Mouse (Mus musculus) frontal cortex, adult 2 months (tissue): ENCODE data around the gene Nmnat1. TPM values are rescaled to one million over a fixed set of nuclear protein-coding genes. Genes with fewer than 3 reads are reported as not detected.
"Not testable (repeated sequence)": the region's sequence is repeated elsewhere in the genome, so short reads cannot be mapped to it uniquely, and the experiment has no call there.

Source experiments
- DNase-seq, 2 experiments: peaks; one replicate each; pipeline ENCODE4 v3.0.0; 2022; ENCODE audit warnings: low spot score in 1 of 2; ENCODE audit errors: extremely low spot score in 1 of 2
- polyA plus RNA-seq: library from polyadenylated mRNA; depleted of rRNA; stranded (reverse); fragments of >200 nt; gene quantifications from 2 replicates; pipeline ENCODE4 v1.2.3, GENCODE M21; 2012; rRNA removed

Gene Nmnat1
- polyA plus RNA-seq, 1 experiment: 8.4 TPM

DNA sequence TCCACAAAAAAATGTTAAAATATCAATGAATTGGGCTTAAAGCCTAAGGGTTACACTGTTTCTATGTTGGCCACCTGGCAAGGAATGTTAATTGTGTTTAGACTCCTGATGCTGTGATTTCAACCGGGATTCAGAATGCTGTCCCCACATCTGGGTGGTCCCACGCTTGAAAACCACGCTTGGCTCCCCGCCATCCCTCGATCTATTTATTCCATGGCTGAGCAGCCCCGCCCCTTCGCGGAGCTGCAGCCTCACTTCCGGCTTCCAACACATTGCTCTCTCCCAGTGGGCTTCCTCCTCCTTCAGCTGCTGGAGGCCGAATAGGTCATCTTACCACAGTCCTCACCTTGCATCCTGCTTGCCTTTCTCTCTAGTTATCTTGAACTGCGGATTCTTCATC is 39.1 kb downstream of the Nmnat1 start:
- DNase-seq: no peak

- DNase-seq: peak; percentile 81 to 87
Measured at GRCm38 (mm10) chr4:149444964-149445701, 39.9 kb downstream of the Nmnat1 start.

GRCm38 (mm10) chr4:149444465-149444864 is 40.5 kb downstream of the Nmnat1 start:
- DNase-seq: no peak

- no peak for DNase-seq
Measured at GRCm38 (mm10) chr4:149442436-149442835, 42.6 kb downstream of the Nmnat1 start.

GRCm38 (mm10) chr4:149440576-149440975 is 44.4 kb downstream of the Nmnat1 start:
- no peak for DNase-seq

GRCm38 (mm10) chr4:149431887-149432286 is 53.1 kb downstream of the Nmnat1 start:
- not testable (repeated sequence) for DNase-seq

DNA sequence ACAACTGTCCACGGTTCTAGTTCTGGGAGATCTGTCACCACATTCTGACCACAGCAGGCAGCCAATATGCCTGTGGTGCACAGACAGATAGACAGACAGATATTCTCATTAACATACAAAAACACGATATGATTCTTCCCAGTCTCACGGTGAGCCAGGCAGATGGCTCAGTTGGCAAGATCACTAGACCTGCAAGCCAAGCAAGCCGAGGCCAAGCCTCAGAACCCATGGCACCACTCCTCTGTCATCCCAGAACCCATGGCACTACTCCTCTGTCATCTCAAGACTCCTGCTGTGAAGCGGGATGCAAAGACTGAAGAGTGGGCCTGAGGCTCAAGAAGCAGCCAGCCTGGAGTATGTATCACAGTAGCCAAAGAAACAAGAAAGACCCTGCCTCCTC is 55.4 kb downstream of the Nmnat1 start:
- no peak for DNase-seq

DNA sequence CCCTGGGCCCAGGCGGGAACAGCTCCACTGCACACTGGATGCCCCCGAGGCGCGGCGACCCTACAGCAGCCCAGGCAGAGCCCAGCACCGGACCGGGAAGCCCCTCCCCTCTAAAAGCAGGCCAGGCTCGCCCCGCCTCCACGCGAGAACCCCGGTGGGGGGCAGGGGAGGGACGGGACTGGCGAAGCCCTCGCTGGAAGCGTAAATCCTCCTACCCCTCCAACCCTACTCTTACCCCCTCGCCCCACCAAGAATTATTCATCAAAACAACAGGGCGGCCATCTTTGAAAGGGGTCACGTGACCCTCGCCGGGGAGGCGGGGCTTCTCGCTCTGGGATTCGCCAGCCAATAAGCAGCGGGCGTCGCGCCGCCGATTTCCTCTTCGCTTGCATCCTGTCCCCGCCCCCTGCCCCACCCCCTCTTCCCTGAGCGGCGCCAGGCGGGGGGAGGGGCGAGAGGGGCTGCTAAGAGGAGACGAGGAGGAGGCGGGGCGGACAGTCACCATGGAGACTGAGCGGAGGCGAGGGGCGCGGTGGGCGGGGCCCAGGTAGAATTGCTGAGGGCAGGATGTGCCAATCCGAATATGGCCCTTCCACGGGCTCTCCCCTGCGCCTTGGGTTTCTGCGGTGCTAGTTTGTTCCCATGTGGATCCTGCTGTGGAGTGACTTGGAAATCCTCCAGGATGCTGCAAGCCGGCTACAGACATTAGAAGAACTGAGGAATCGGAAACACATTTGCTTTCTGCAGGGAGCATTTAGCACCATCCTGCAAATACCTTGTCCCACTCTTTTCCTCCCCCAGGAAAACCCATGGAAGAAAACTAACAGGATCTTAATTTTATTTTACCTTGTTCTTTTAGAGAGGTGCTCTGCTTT is 58.4 kb downstream of the Nmnat1 start, which contains the start of gene Ube4b:
Ube4b (minus strand) TSS at position 425 of the 875 bp plus-strand sequence.
- DNase-seq: peak; percentile 95 to 98

DNA sequence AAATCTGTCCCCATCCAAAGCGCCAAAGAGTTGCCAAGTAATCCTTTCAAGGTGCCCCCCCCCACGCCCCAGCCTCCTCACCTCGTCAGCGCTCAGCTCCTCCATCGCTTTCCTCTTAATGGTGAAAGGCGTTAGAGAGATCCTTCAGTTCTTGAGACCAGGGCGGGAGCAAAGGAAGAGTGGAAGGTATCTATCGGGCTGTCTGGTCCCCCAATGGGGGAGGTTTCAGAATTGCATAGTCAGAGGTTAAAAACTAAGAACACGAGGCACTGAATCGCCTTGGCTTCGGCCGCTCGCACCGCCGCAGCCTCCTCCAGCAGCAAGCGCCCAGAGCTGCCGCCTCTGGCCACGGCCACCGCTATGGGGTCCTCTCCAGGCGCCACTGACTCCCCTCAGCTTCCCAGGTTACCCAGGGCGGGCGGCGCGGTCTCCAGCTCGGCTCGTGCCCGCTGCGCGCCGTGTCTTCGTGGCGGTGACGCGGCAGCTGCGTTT is 59.2 kb downstream of the Nmnat1 start:
- peak in 1 of 2 experiments; percentile 47 for DNase-seq

DNA sequence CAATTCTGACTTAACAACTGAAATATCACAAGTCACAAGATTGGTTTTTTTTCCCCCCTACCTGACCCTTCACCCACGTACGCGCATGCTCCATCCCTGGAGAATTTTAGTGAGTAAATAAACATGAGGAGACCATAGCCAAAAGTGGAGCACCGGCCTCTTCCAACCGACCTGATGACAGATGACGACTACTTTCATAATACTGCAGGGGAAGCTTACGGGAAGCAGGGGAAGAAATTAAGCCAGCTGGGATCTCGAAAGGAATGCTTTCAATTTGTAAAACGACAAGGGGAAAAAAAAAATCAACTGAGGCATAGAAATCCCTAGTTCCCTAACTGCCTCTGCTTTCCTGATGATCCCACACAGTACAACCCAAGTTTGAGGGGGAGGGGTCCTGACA is 60.2 kb downstream of the Nmnat1 start:
- no peak for DNase-seq

GRCm38 (mm10) chr4:149417854-149418365 is 67.1 kb downstream of the Nmnat1 start:
- no peak for DNase-seq

Other genes starting within 250 kb of the Nmnat1 start
- 150 and 188 TPM in 2 replicates for gene Kif1b, start 177.5 kb downstream of the Nmnat1 start, polyA plus RNA-seq
- 95.4 and 101 TPM in 2 replicates for gene Ube4b, start 58.5 kb downstream of the Nmnat1 start, polyA plus RNA-seq
- 0.67 and 0.82 TPM in 2 replicates for gene Rbp7, start 30.2 kb downstream of the Nmnat1 start, polyA plus RNA-seq
- gene Tmem274, start 7.8 kb downstream of the Nmnat1 start, polyA plus RNA-seq: not detected in 2 replicates
- gene Lzic, start within 50 bp of the Nmnat1 start, polyA plus RNA-seq: 16.0 and 16.7 TPM in 2 replicates
- gene Ctnnbip1, start 33.0 kb upstream of the Nmnat1 start, polyA plus RNA-seq: 44.8 TPM in 2 replicates
- gene Clstn1, start 101.3 kb upstream of the Nmnat1 start, polyA plus RNA-seq: 310 and 338 TPM in 2 replicates
- gene Pik3cd, start 217.4 kb upstream of the Nmnat1 start, polyA plus RNA-seq: 13.5 and 15.2 TPM in 2 replicates